Mouse (Mus musculus) neural tube, embryonic 10.5 days (tissue): ENCODE measurements around the gene Akap13.

Experiments
- DNase-seq: peaks from one replicate; pipeline ENCODE4 v3.0.0-alpha.2; 2017; ENCODE audit warnings: low spot score; ENCODE audit errors: extremely low spot score

Gene Akap13

GRCm38 (mm10) chr7:75515472-75515871, 60.1 kb downstream of the Akap13 start:
- DNase-seq = no peak

GRCm38 (mm10) chr7:75516716-75517619, 61.6 kb downstream of the Akap13 start:
- no peak for DNase-seq

GRCm38 (mm10) chr7:75520531-75520930, 65.2 kb downstream of the Akap13 start:
- DNase-seq = no peak

- no peak for DNase-seq
Measured at GRCm38 (mm10) chr7:75521199-75521598, 65.9 kb downstream of the Akap13 start.

- DNase-seq = no peak
Measured at GRCm38 (mm10) chr7:75522226-75522625, 66.9 kb downstream of the Akap13 start.

- DNase-seq = no peak
Measured at GRCm38 (mm10) chr7:75524789-75525569, 69.6 kb downstream of the Akap13 start.

- DNase-seq = no peak
Measured at GRCm38 (mm10) chr7:75525716-75526401, 70.5 kb downstream of the Akap13 start.

GRCm38 (mm10) chr7:75528751-75529150, 73.4 kb downstream of the Akap13 start:
- DNase-seq = no peak

- DNase-seq = no peak
Measured at GRCm38 (mm10) chr7:75529857-75530437, 74.6 kb downstream of the Akap13 start.

- no peak for DNase-seq
Measured at GRCm38 (mm10) chr7:75530642-75531041, 75.3 kb downstream of the Akap13 start.

GRCm38 (mm10) chr7:75533079-75533478, 77.7 kb downstream of the Akap13 start:
- DNase-seq = no peak

GRCm38 (mm10) chr7:75536298-75536697, 81.0 kb downstream of the Akap13 start:
- no peak for DNase-seq

- DNase-seq = no peak
Measured at GRCm38 (mm10) chr7:75537567-75537966, 82.2 kb downstream of the Akap13 start.

GRCm38 (mm10) chr7:75538513-75538912, 83.2 kb downstream of the Akap13 start:
- no peak for DNase-seq

- no peak for DNase-seq
Measured at GRCm38 (mm10) chr7:75539168-75539567, 83.8 kb downstream of the Akap13 start.

GRCm38 (mm10) chr7:75549856-75550255, 94.5 kb downstream of the Akap13 start:
- DNase-seq = no peak

GRCm38 (mm10) chr7:75550791-75551336, 95.5 kb downstream of the Akap13 start:
- DNase-seq = no peak

- DNase-seq = no peak
Measured at GRCm38 (mm10) chr7:75553002-75553666, 97.8 kb downstream of the Akap13 start.

GRCm38 (mm10) chr7:75553667-75554045, 98.3 kb downstream of the Akap13 start:
- no peak for DNase-seq

- no peak for DNase-seq
Measured at GRCm38 (mm10) chr7:75554065-75554464, 98.7 kb downstream of the Akap13 start.

GRCm38 (mm10) chr7:75555940-75556339, 100.6 kb downstream of the Akap13 start:
- no peak for DNase-seq
